Mouse (Mus musculus) small intestine, adult 2 months (tissue): ENCODE measurements around the gene Lrrc72.

ENCODE experiments used
- CTCF ChIP-seq: fragments of 200-500 bp; IDR thresholded peaks from 2 replicates; pipeline ENCODE4 v1.5.1; 2012; ENCODE audit warnings: low read depth, mild to moderate bottlenecking, control low read depth, inconsistent platforms, low read length, moderate library complexity, mixed read lengths; ENCODE audit not compliant: insufficient replicate concordance, insufficient read length; ENCODE audit errors: extremely low read depth
- POLR2A ChIP-seq: fragments of 200-500 bp; IDR thresholded peaks from 2 replicates; pipeline ENCODE4 v1.6.1; 2012; ENCODE audit warnings: low read depth, mild to moderate bottlenecking, control low read depth, inconsistent platforms, low read length, moderate library complexity

GRCm38 (mm10) chr12:36207800-36208148, 45.4 kb downstream of the Lrrc72 start:
- TF ChIP-seq POLR2A: no peak
- no peak for TF ChIP-seq CTCF
